Mouse (Mus musculus) ES-Bruce4 (cell line): ENCODE data around the gene Usp47. TPM values are rescaled to one million over a fixed set of nuclear protein-coding genes. Genes with fewer than 3 reads are reported as not detected.

ENCODE experiments used
- H3K27ac ChIP-seq: 2 replicates; pipeline ENCODE4 v1.5.1; 2012; ENCODE audit warnings: low read length, inconsistent platforms; ENCODE audit not compliant: insufficient read depth
- H3K27me3 ChIP-seq: 2 replicates; pipeline ENCODE4 v1.6.1; 2012; ENCODE audit warnings: mild to moderate bottlenecking, low read length, inconsistent platforms; ENCODE audit not compliant: control insufficient read depth, poor library complexity, insufficient read depth, severe bottlenecking
- H3K36me3 ChIP-seq: 2 replicates; pipeline ENCODE4 v1.6.1; 2012; ENCODE audit warnings: inconsistent platforms, mild to moderate bottlenecking, low read length, moderate library complexity; ENCODE audit not compliant: control insufficient read depth, poor library complexity, insufficient read depth, severe bottlenecking
- H3K4me1 ChIP-seq: one replicate; pipeline ENCODE4 v1.8.1; 2011; ENCODE audit warnings: low read length; ENCODE audit not compliant: control insufficient read depth, insufficient read depth
- H3K4me3 ChIP-seq: 2 replicates; pipeline ENCODE4 v1.5.1; 2011; ENCODE audit warnings: low read depth, mild to moderate bottlenecking, low read length
- H3K9ac ChIP-seq: 2 replicates; pipeline ENCODE4 v1.6.1; 2012; ENCODE audit warnings: low read depth, mild to moderate bottlenecking, inconsistent platforms; ENCODE audit not compliant: poor library complexity, severe bottlenecking
- H3K9me3 ChIP-seq: replicated peaks from 2 replicates; pipeline ENCODE4 v1.6.1; 2012; ENCODE audit warnings: mild to moderate bottlenecking, low read length, inconsistent platforms; ENCODE audit not compliant: control insufficient read depth, poor library complexity, insufficient read depth, severe bottlenecking
- CTCF ChIP-seq: IDR thresholded peaks from one replicate; pipeline ENCODE4 v1.8.1; 2011; ENCODE audit warnings: low read depth, low read length
- EP300 ChIP-seq: IDR thresholded peaks from 2 replicates; pipeline ENCODE4 v1.6.1; 2011; ENCODE audit warnings: low read depth, low read length; ENCODE audit not compliant: insufficient read depth
- POLR2A ChIP-seq: IDR thresholded peaks from one replicate; pipeline ENCODE4 v1.8.1; 2011; ENCODE audit warnings: low read length; ENCODE audit not compliant: insufficient read depth
- polyA plus RNA-seq: library from polyadenylated mRNA; stranded (reverse); fragments of >200 nt; gene quantifications from 2 replicates; pipeline ENCODE4 v1.2.4, GENCODE M21; 2011; ENCODE audit warnings: low read depth; ENCODE audit not compliant: missing spikeins, insufficient read depth, insufficient read length

Usp47 gene
- polyA plus RNA-seq, 1 experiment: 63.3 TPM

DNA sequence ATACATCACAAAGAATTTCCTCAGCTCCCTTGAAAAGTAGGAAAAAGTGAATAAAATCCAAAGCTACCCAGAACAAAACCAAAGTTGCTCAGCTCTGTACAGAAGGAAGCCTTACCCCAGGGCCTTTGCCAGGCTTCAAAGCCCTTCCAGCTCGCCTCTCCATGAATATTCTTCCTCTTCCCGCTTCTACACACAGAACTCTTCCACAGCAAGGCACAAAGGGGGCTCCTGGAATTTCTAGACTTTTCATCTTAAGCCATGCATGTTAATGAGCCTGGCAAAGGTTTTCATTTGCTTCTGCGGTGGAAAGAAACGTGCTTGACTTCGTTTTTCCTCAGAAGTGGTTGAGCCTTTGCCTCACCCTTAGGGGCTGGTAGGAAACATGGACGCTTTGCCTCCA, 108.7 kb downstream of the Usp47 start:
- no peaks in the 10 kb centered on the region for H3K36me3 ChIP-seq
- H3K27ac ChIP-seq: no peak overlapping the region
- H3K27me3 ChIP-seq: no peaks in the 10 kb centered on the region
- H3K9ac ChIP-seq: no peak overlapping the region
- no peak overlapping the region for H3K4me3 ChIP-seq
- TF ChIP-seq POLR2A (no peak), EP300 (no peak), CTCF (no peak)
- no peaks in the 10 kb centered on the region for H3K4me1 ChIP-seq
- no peaks in the 10 kb centered on the region for H3K9me3 ChIP-seq

DNA sequence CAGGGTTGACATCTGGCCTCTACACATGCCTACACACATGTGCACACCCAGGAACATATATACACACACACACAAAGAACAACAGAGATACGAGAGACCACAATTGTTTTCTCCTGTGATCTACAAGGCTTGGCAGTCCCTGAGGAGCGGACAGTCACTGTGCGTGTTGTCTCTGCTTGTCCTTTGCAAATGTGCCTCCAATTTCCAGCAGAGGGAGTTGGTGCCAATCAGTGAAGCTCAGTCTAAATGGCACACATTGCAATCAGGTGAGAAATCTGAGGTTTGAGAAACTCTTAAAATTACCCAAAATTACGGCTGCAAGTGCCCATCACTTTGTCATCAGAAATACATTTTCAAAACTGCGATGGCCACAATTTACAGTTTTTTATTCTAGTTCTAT, 110.0 kb downstream of the Usp47 start:
- no peak overlapping the region for H3K27ac ChIP-seq
- H3K27me3 ChIP-seq: no peaks in the 10 kb centered on the region
- H3K9me3 ChIP-seq: no peaks in the 10 kb centered on the region
- no peak overlapping the region for H3K9ac ChIP-seq
- no peaks in the 10 kb centered on the region for H3K36me3 ChIP-seq
- H3K4me3 ChIP-seq: no peak overlapping the region
- no peaks in the 10 kb centered on the region for H3K4me1 ChIP-seq
- TF ChIP-seq POLR2A (no peak), CTCF (no peak), EP300 (no peak)

DNA sequence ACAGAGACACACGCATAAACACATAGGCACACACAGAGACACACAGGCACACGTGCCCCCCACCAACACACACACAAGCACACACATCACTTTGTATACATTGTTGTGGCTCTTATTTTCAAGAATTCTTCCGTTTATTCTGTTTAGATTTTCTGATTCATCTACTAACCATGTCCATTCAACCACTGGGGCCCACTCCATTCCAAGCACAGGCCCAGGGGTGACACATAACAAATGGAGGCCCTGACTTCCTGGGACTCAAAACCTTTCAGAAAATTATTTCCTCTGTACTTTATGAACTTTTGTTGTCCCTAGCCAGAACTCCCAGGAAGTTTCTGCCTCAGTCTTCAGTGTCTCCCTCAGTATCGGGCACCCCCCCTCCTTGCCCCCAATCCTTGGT, 111.9 kb downstream of the Usp47 start:
- Histone ChIP-seq H3K4me1 (peaks cover 6% of the 10 kb centered on the region), H3K9me3 (no peaks in the 10 kb centered on the region), H3K4me3 (no peak overlapping the region), H3K9ac (no peak overlapping the region), H3K27ac (no peak overlapping the region), H3K36me3 (no peaks in the 10 kb centered on the region), H3K27me3 (no peaks in the 10 kb centered on the region)
- TF ChIP-seq POLR2A (no peak), EP300 (no peak), CTCF (no peak)

DNA sequence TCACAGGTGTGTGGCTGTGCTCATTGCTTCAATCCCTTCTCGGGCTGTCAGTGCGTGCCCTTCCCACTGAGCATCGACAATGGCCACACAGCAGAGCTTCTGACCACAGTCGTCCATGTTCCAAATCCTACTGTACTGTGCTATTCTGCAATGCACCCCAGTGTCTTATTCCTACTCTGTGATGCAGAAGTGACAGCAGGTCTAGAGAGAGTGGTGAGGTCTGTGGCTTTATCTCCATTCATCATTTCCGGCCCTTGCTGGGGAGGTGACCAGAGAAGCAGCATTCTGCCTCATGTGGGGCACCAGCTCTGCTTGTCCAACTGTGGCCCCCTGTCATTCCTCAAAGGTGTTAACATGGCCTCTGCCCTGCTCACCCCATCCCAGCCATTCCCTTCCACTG, 113.2 kb downstream of the Usp47 start:
- Histone ChIP-seq H3K9ac (no peak overlapping the region), H3K9me3 (no peaks in the 10 kb centered on the region), H3K27me3 (no peaks in the 10 kb centered on the region), H3K4me1 (peaks cover 9% of the 10 kb centered on the region), H3K4me3 (no peak overlapping the region), H3K27ac (no peak overlapping the region), H3K36me3 (no peaks in the 10 kb centered on the region)
- TF ChIP-seq POLR2A (no peak), EP300 (no peak), CTCF (no peak)

DNA sequence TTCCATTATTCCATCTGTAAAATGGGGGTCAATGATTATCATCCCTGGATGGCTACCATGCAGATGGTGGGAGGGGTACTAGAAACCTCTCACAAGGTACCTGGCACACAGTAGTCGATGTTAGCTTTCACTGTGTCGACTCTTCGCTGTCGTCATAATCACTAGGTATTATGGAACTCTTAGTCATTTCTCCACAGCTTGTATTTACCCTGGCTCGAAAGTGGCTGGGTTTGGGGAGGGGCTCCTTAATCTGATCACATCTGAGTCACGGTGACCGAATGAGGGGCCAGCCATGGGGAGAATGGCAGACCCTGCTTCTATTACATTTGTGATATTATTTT, 114.8 kb downstream of the Usp47 start:
- Histone ChIP-seq H3K9ac (no peak overlapping the region), H3K27ac (no peak overlapping the region), H3K36me3 (no peaks in the 10 kb centered on the region), H3K4me3 (no peak overlapping the region), H3K27me3 (no peaks in the 10 kb centered on the region), H3K4me1 (peaks cover 9% of the 10 kb centered on the region), H3K9me3 (no peaks in the 10 kb centered on the region)
- TF ChIP-seq EP300: no peak
- TF ChIP-seq CTCF: no peak

DNA sequence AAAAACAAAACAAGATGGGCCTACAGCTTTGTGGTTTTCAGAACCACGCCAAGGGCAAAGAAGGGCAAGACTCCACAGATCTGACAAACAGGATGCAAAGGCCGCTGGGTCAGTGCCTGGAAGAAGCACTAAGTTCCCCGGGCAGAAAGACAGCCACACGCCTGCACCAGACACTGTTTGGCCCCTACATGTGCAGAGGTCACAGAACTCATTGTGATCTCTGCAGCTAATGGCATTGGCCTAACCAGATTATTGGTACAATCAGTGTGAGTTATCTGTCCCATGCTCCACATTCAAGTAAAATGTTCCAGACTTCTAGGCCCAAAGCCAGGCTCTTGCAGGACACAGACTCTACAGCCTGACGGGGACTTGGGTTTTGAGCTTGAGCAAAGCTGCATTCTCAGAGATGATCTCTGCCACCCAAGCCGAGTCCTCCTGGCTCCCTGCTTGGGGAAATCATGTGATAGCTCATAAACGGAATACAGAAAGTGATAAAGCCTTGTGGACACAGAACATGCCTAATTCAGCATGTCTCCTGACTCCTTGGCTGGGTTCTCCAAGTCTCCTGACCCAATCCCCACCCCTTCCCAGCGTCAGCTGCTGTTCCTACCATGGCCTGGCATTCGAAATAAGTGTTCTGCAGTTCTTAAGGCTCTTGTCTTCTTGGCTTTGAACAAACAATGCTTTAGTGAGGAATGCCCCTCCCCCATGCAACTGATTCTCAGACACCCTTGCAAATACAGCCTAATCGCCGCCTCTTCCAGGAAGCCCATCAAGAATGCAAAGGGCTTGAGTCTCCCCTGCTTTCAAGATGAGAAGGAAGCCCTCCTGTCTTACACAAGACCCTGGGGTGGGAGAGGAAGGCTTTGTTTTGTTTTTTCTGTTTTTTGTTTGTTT, 115.5 kb downstream of the Usp47 start:
- no peaks in the 10 kb centered on the region for H3K27me3 ChIP-seq
- H3K4me3 ChIP-seq: no peak overlapping the region
- no peak overlapping the region for H3K9ac ChIP-seq
- no peaks in the 10 kb centered on the region for H3K9me3 ChIP-seq
- no peaks in the 10 kb centered on the region for H3K36me3 ChIP-seq
- H3K27ac ChIP-seq: no peak overlapping the region
- TF ChIP-seq CTCF (no peak), POLR2A (no peak), EP300 (0 out of 2 replicates have a peak, but pooled peaks have one; percentile 17)
- peaks cover 9% of the 10 kb centered on the region for H3K4me1 ChIP-seq
